Mouse (Mus musculus) spleen, adult 2 months (tissue): ENCODE data around the gene Gm5089.

Experiments used
- CTCF ChIP-seq: fragments of 200-500 bp; IDR thresholded peaks from 2 replicates; pipeline ENCODE4 v1.5.1; 2011; ENCODE audit warnings: mild to moderate bottlenecking, inconsistent platforms; ENCODE audit not compliant: insufficient read depth, insufficient read length, insufficient replicate concordance; ENCODE audit errors: extremely low read depth
- POLR2A ChIP-seq: fragments of 200-500 bp; IDR thresholded peaks from 2 replicates; pipeline ENCODE4 v1.6.1; 2011; ENCODE audit warnings: low read depth, low read length, inconsistent platforms

- TF ChIP-seq POLR2A (no peak), CTCF (no peak)
Measured at GRCm38 (mm10) chr14:122489041-122489440, 38.1 kb upstream of the Gm5089 start.
